Mouse (Mus musculus) stomach, postnatal 0 days (tissue): Measurements from ENCODE around the gene Zfp653. TPM values are rescaled to one million over a fixed set of nuclear protein-coding genes. Genes with fewer than 3 reads are reported as not detected.

ENCODE experiments used
- ATAC-seq: fragments of 200-750 bp; cut with Nextera tagmentation; 2 replicates; pipeline ENCODE4 v1.8.0; 2017; ENCODE audit not compliant: low FRiP score, low TSS enrichment
- DNase-seq: peaks from one replicate; pipeline ENCODE4 v3.0.0-alpha.2; 2016; ENCODE audit warnings: low spot score
- H3K27ac ChIP-seq: fragments of 300-500 bp; sonication (generic); replicated peaks from 2 replicates; pipeline ENCODE4 v1.5.1; 2014; ENCODE audit warnings: mild to moderate bottlenecking, control low read depth
- H3K27me3 ChIP-seq: fragments of 300-500 bp; sonication (generic); 2 replicates; pipeline ENCODE4 v1.6.1; 2014; ENCODE audit warnings: low read length; ENCODE audit not compliant: control insufficient read depth, insufficient read depth
- H3K36me3 ChIP-seq: fragments of 300-500 bp; sonication (generic); 2 replicates; pipeline ENCODE4 v1.6.1; 2014; ENCODE audit warnings: low read length, mixed read lengths; ENCODE audit not compliant: control insufficient read depth, insufficient read depth
- H3K4me1 ChIP-seq: fragments of 300-500 bp; sonication (generic); replicated peaks from 2 replicates; pipeline ENCODE4 v1.6.1; 2014; ENCODE audit warnings: antibody characterized with exemption; ENCODE audit not compliant: control insufficient read depth, insufficient read depth
- H3K4me2 ChIP-seq: fragments of 300-500 bp; sonication (generic); replicated peaks from 2 replicates; pipeline ENCODE4 v1.6.1; 2014; ENCODE audit warnings: low read depth, mild to moderate bottlenecking, control low read depth, moderate library complexity
- H3K4me3 ChIP-seq: fragments of 300-500 bp; sonication (generic); 2 replicates; pipeline ENCODE4 v1.5.1; 2014; ENCODE audit warnings: low read depth, low read length, control low read depth
- H3K9ac ChIP-seq: fragments of 300-500 bp; sonication (generic); 2 replicates; pipeline ENCODE4 v1.6.1; 2014; ENCODE audit warnings: mild to moderate bottlenecking, low read length, control low read depth, mixed read lengths
- H3K9me3 ChIP-seq: fragments of 300-500 bp; sonication (generic); 2 replicates; pipeline ENCODE4 v1.6.1; 2016; ENCODE audit warnings: low read length; ENCODE audit not compliant: control insufficient read depth
- CTCF ChIP-seq: IDR thresholded peaks from 2 replicates; pipeline ENCODE4 v1.5.1; 2016; ENCODE audit warnings: antibody characterized with exemption, low read depth, mild to moderate bottlenecking, moderate library complexity
- EP300 ChIP-seq: optimal IDR thresholded peaks from 2 replicates; pipeline ENCODE3; 2016; ENCODE audit warnings: antibody characterized with exemption
- WGBS: fragments of 180-500 bp; shearing (Covaris S2); extraction: QIAGEN DNeasy Blood & Tissue Kit; methylation state at CpG from one replicate; pipeline ENCODE4 v1.1.7; 2014; 5-methylcytosine and 5-hydroxymethylcytosine counted together
- polyA plus RNA-seq: library from polyadenylated mRNA; unstranded; fragments of >200 nt; fragmentation: Nextera tagmentation; extraction: Ambion mirVana; gene quantifications from 2 replicates; pipeline ENCODE4 v1.2.1, GENCODE M21; 2015

Gene Zfp653
- polyA plus RNA-seq, 1 experiment from 2014 or later, result 4.4 TPM

DNA sequence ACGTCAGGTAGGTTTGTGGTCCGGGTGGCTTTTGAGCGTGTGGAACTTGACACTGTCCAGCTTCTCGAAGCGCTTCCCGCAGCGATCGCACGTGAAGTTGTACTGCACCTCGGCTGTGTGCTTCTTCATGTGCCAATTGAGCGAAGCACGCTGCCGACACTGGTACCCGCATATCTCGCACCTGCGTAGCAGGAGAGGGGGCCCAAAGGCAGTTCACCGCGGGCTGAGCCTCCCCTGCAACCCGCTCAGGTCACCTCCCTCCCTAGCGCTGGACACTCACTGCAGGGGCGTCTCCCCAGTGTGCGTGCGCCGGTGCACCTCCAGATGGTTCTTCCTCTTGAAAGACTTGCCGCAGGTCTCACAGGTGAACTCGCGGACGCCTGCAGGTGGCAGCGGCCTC, 15.5 kb downstream of the Zfp653 start:
- DNase-seq, result peak; percentile 31
- TF ChIP-seq CTCF (0 out of 2 replicates have a peak, but pooled peaks have one; percentile 3), EP300 (no peak)
- WGBS, result 34% methylated on average over 28 of the region's 29 CpGs
- Histone ChIP-seq H3K27me3 (peaks cover 10% of the 10 kb centered on the region; the same call in 1 of the 2 replicates), H3K4me1 (0 out of 2 replicates have a peak, but pooled peaks cover 2% of the 10 kb centered on the region), H3K4me3 (no peak overlapping the region), H3K27ac (no peak overlapping the region), H3K36me3 (peaks cover 10% of the 10 kb centered on the region), H3K9ac (no peak overlapping the region), H3K9me3 (no peaks in the 10 kb centered on the region), H3K4me2 (no peak overlapping the region)
- no peak for ATAC-seq

GRCm38 (mm10) chr9:22054411-22055076, 16.6 kb downstream of the Zfp653 start:
- Histone ChIP-seq H3K9me3 (no peaks in the 10 kb centered on the region), H3K4me1 (peaks cover 2% of the 10 kb centered on the region; the same call in 1 of the 2 replicates), H3K36me3 (peaks cover 8% of the 10 kb centered on the region), H3K27ac (no peak overlapping the region), H3K4me2 (no peak overlapping the region; the same call in 1 of the 2 replicates), H3K9ac (no peak overlapping the region), H3K4me3 (no peak overlapping the region), H3K27me3 (peaks cover 10% of the 10 kb centered on the region; the same call in 1 of the 2 replicates)
- WGBS, result 2% methylated on average over 32 of the region's 32 CpGs
- TF ChIP-seq EP300 (no peak), CTCF (peak; percentile 78)
- DNase-seq (peak; percentile 82), ATAC-seq (peak; percentile 59)

DNA sequence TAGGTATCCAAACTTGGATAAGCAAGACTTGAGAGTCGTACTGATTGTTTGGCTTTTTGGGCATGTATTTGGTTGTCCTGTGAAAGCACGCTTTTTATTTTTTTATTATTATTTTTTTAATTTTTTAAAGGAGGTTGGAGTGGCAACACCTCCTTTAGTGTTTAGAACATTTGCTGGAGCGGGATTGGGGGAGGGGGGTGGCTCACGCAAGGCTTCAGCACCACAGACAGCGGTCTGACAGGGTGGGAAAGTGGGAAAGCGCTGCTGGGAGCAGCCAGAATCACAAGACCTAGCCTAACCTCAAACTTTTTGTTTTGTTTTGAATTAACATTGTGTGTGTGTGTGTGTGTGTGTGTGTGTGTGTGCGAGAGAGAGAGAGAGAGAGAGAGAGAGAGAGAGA, 17.5 kb downstream of the Zfp653 start:
- Histone ChIP-seq H3K9me3 (no peaks in the 10 kb centered on the region), H3K27me3 (peaks cover 10% of the 10 kb centered on the region; the same call in 1 of the 2 replicates), H3K36me3 (peaks cover 6% of the 10 kb centered on the region), H3K4me2 (no peak overlapping the region), H3K4me3 (no peak overlapping the region), H3K9ac (no peak overlapping the region), H3K4me1 (peaks cover 2% of the 10 kb centered on the region; the same call in 1 of the 2 replicates), H3K27ac (no peak overlapping the region)
- no peak for DNase-seq
- no peak for ATAC-seq
- 24% methylated on average over 6 of the region's 7 CpGs for WGBS
- no peak for TF ChIP-seq EP300
- no peak for TF ChIP-seq CTCF

DNA sequence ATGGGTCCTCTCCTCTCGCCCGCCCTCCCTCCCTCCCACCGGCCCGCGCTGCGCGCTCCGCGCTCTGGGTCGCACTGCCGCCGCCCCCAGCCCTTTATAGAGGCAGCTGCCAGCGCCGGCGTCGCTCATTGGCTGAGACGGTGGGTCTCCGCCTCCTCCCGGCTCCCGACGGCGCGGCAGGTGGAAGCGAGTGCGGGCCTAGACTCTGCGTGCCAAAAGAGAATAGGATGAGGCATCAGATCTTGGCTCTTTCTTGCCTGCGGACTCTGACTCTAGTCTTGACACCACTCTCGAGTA, 19.3 kb downstream of the Zfp653 start, which contains the start of gene Elavl3:
TSS of gene Elavl3 (minus strand) at position 66 of the 297 bp plus-strand sequence.
- Histone ChIP-seq H3K9me3 (no peaks in the 10 kb centered on the region), H3K9ac (no peak within 1 kb of the TSS), H3K4me3 (peak within 1 kb of the TSS; percentile 32), H3K27me3 (peaks cover 10% of the 10 kb centered on the region; the same call in 1 of the 2 replicates), H3K4me2 (peak within 1 kb of the TSS; percentile 50), H3K27ac (no peak within 1 kb of the TSS), H3K36me3 (no peaks in the 10 kb centered on the region; the same call in 1 of the 2 replicates), H3K4me1 (peaks cover 2% of the 10 kb centered on the region; the same call in 1 of the 2 replicates)
- no peak for TF ChIP-seq EP300
- no peak for TF ChIP-seq CTCF
- under 1% methylated on average over 17 of the region's 28 CpGs for WGBS
- ATAC-seq, result no peak
- DNase-seq, result peak; percentile 35

GRCm38 (mm10) chr9:22051161-22051957, 19.8 kb downstream of the Zfp653 start:
- no peaks in the 10 kb centered on the region for H3K9me3 ChIP-seq
- TF ChIP-seq EP300 (no peak), CTCF (no peak)
- H3K4me3 ChIP-seq, result peak overlapping the region; percentile 32
- no peak overlapping the region for H3K9ac ChIP-seq
- peak overlapping the region; percentile 50 for H3K4me2 ChIP-seq
- ATAC-seq, result no peak
- 2% methylated on average over 57 of the region's 67 CpGs for WGBS
- DNase-seq, result no peak
- H3K27ac ChIP-seq, result no peak overlapping the region
- peaks cover 2% of the 10 kb centered on the region; the same call in 1 of the 2 replicates for H3K4me1 ChIP-seq
- H3K36me3 ChIP-seq, result no peaks in the 10 kb centered on the region
- H3K27me3 ChIP-seq, result peaks cover 10% of the 10 kb centered on the region; the same call in 1 of the 2 replicates
